Mouse (Mus musculus) CH12.LX (cell line): ENCODE data around the gene Ttll4. TPM values are rescaled to one million over a fixed set of nuclear protein-coding genes. Genes with fewer than 3 reads are reported as not detected.
A peak's percentile ranks its signal among the peaks of the same experiment; 100 is the strongest.

Experiments
- DNase-seq: peaks from one replicate; pipeline ENCODE4 v3.0.0-alpha.2; 2013; ENCODE audit errors: extremely low read depth
- H3K27ac ChIP-seq: 2 replicates; pipeline ENCODE4 v1.5.1; 2012; ENCODE audit warnings: low read depth, mild to moderate bottlenecking, control low read depth, moderate library complexity; ENCODE audit not compliant: insufficient read depth
- H3K27me3 ChIP-seq: replicated peaks from 2 replicates; pipeline ENCODE3; 2012; ENCODE audit warnings: inconsistent platforms
- H3K36me3 ChIP-seq, 2 experiments: replicated peaks in 1 of 2; 2 replicates each; pipeline versions ENCODE3 to v1.6.1; 2012; ENCODE audit warnings: inconsistent platforms in 1 of 2, low read length in 1 of 2, mild to moderate bottlenecking in 1 of 2, mixed read lengths in 1 of 2, moderate library complexity in 1 of 2; ENCODE audit not compliant: control insufficient read depth in 1 of 2, insufficient read depth in 1 of 2
- H3K4me1 ChIP-seq, 2 experiments: 2 replicates each; pipeline ENCODE4 v1.6.1; 2012; ENCODE audit warnings: inconsistent platforms in 1 of 2, moderate library complexity in 1 of 2; ENCODE audit not compliant: insufficient read depth in 2 of 2, control insufficient read depth in 1 of 2
- H3K4me2 ChIP-seq: 2 replicates; pipeline ENCODE4 v1.6.1; 2012; ENCODE audit warnings: low read depth, mild to moderate bottlenecking, control low read depth; ENCODE audit not compliant: poor library complexity, insufficient read depth, severe bottlenecking
- H3K4me3 ChIP-seq, 3 experiments: fragments of 150-350 bp in 1 of 3; sonication (generic) in 1 of 3; replicated peaks in 1 of 3; 2 replicates each; pipeline versions ENCODE3 to v1.5.1; 2011 to 2012; ENCODE audit warnings: low read depth in 2 of 3, low read length in 2 of 3, mild to moderate bottlenecking in 2 of 3, moderate library complexity in 2 of 3, control low read depth in 1 of 3, improper control_type of control experiment in 1 of 3, inconsistent platforms in 1 of 3, mixed read lengths in 1 of 3; ENCODE audit not compliant: poor library complexity in 1 of 3
- H3K79me2 ChIP-seq: replicated peaks from 2 replicates; pipeline ENCODE4 v1.6.1; 2012; ENCODE audit warnings: mild to moderate bottlenecking, moderate library complexity; ENCODE audit not compliant: control insufficient read depth, poor library complexity, insufficient read depth, severe bottlenecking; ENCODE audit errors: extremely low read depth
- H3K9ac ChIP-seq: 2 replicates; pipeline ENCODE4 v1.6.1; 2012; ENCODE audit warnings: low read depth, mild to moderate bottlenecking, control low read depth, moderate library complexity; ENCODE audit not compliant: insufficient read depth
- H3K9me3 ChIP-seq: replicated peaks from 2 replicates; pipeline ENCODE3; 2012; ENCODE audit warnings: low read length, inconsistent platforms, mixed read lengths
- CHD1 ChIP-seq: IDR thresholded peaks from 2 replicates; pipeline ENCODE4 v1.6.1; 2012; ENCODE audit warnings: low read depth, low read length, improper control_type of control experiment, inconsistent platforms
- CHD2 ChIP-seq: IDR thresholded peaks from 2 replicates; pipeline ENCODE4 v1.6.1; 2011; ENCODE audit warnings: low read length, improper control_type of control experiment
- CTCF ChIP-seq, 2 experiments: IDR thresholded peaks in 1 of 2; conservative IDR thresholded peaks in 1 of 2; 2 replicates each; pipeline ENCODE4 v1.5.1; 2011 to 2012; ENCODE audit warnings: low read depth in 2 of 2, low read length in 2 of 2, improper control_type of control experiment in 1 of 2, inconsistent platforms in 1 of 2, mild to moderate bottlenecking in 1 of 2, moderate library complexity in 1 of 2
- ELF1 ChIP-seq: IDR thresholded peaks from 2 replicates; pipeline ENCODE4 v1.6.1; 2014; ENCODE audit warnings: low read depth, mild to moderate bottlenecking, inconsistent platforms, low read length, improper control_type of control experiment
- EP300 ChIP-seq: IDR thresholded peaks from 2 replicates; pipeline ENCODE4 v1.6.1; 2011; ENCODE audit warnings: low read length, improper control_type of control experiment
- ETS1 ChIP-seq: conservative IDR thresholded peaks from 2 replicates; pipeline ENCODE4 v1.6.1; 2012; ENCODE audit warnings: low read depth, mild to moderate bottlenecking, inconsistent platforms, low read length, improper control_type of control experiment, moderate library complexity
- HCFC1 ChIP-seq: IDR thresholded peaks from 2 replicates; pipeline ENCODE4 v1.6.1; 2012; ENCODE audit warnings: low read depth, mild to moderate bottlenecking, inconsistent platforms, low read length, improper control_type of control experiment
- IRF4 ChIP-seq: IDR thresholded peaks from 2 replicates; pipeline ENCODE4 v1.6.1; 2014; ENCODE audit warnings: low read depth, mild to moderate bottlenecking, inconsistent platforms, low read length, improper control_type of control experiment
- JUN ChIP-seq: IDR thresholded peaks from 2 replicates; pipeline ENCODE4 v1.6.1; 2011; ENCODE audit warnings: low read depth, mild to moderate bottlenecking, low read length, improper control_type of control experiment, moderate library complexity; ENCODE audit not compliant: insufficient read depth
- KAT2A ChIP-seq: IDR thresholded peaks from 2 replicates; pipeline ENCODE4 v1.6.1; 2012; ENCODE audit warnings: low read length, improper control_type of control experiment, inconsistent platforms; ENCODE audit not compliant: insufficient replicate concordance
- MAFK ChIP-seq: IDR thresholded peaks from 2 replicates; pipeline ENCODE4 v1.6.1; 2011; ENCODE audit warnings: low read length, improper control_type of control experiment; ENCODE audit not compliant: insufficient replicate concordance
- MEF2A ChIP-seq: IDR thresholded peaks from 2 replicates; pipeline ENCODE4 v1.6.1; 2014; ENCODE audit warnings: low read depth, mild to moderate bottlenecking, inconsistent platforms, low read length, improper control_type of control experiment, borderline replicate concordance
- NELFE ChIP-seq: IDR thresholded peaks from 2 replicates; pipeline ENCODE4 v1.6.1; 2011; ENCODE audit warnings: low read depth, low read length, improper control_type of control experiment
- POLR2AphosphoS2 ChIP-seq: IDR thresholded peaks from 2 replicates; pipeline ENCODE4 v1.6.1; 2011; ENCODE audit warnings: low read depth, low read length, improper control_type of control experiment
- RAD21 ChIP-seq: IDR thresholded peaks from 2 replicates; pipeline ENCODE4 v1.6.1; 2011; ENCODE audit warnings: low read depth, mild to moderate bottlenecking, low read length, improper control_type of control experiment, moderate library complexity
- RCOR1 ChIP-seq: conservative IDR thresholded peaks from 2 replicates; pipeline ENCODE4 v1.6.1; 2012; ENCODE audit warnings: low read depth, mild to moderate bottlenecking, inconsistent platforms, low read length, improper control_type of control experiment
- SIN3A ChIP-seq: IDR thresholded peaks from 2 replicates; pipeline ENCODE4 v1.6.1; 2012; ENCODE audit warnings: low read length, improper control_type of control experiment, inconsistent platforms
- SMC3 ChIP-seq: IDR thresholded peaks from 2 replicates; pipeline ENCODE4 v1.6.1; 2011; ENCODE audit warnings: low read depth, low read length, improper control_type of control experiment
- USF1 ChIP-seq: IDR thresholded peaks from 2 replicates; pipeline ENCODE4 v1.6.1; 2014; ENCODE audit warnings: low read depth, mild to moderate bottlenecking, inconsistent platforms, low read length, improper control_type of control experiment
- ZNF384 ChIP-seq: IDR thresholded peaks from 2 replicates; pipeline ENCODE4 v1.6.1; 2012; ENCODE audit warnings: low read depth, low read length, improper control_type of control experiment, inconsistent platforms
- dilution Hi-C: fragments of 300-500 bp; cut with MboI; formaldehyde crosslinking; loops from 2 replicates; pipeline ENCODE4 v1.14.3; 2020; ENCODE audit warnings: low sequenced_read_pairs; ENCODE audit not compliant: extremely low pct_unique_long_range_greater_than_20kb, extremely low pct_ligation_motif_present
- in situ Hi-C: fragments of 300-500 bp; cut with MboI; formaldehyde crosslinking; loops from 3 replicates; pipeline ENCODE4 v1.14.3; 2019; ENCODE audit warnings: low sequenced_read_pairs, low pct_ligation_motif_present, low pct_unique_long_range_greater_than_20kb, mixed read lengths
- polyA plus RNA-seq: library from polyadenylated mRNA; unstranded; fragments of >175 nt; gene quantifications from 2 replicates; pipeline ENCODE4 v1.2.1, GENCODE M21; 2012; ENCODE audit warnings: low read depth; ENCODE audit not compliant: insufficient read length
- total RNA-seq, 2 experiments: library from RNA; depleted of rRNA; stranded (reverse); fragments of 300-350 nt in 1 of 2; fragments of >200 nt in 1 of 2; gene quantifications; 2 replicates each; pipeline ENCODE4 v1.2.3; 2012 to 2014

Ttll4 gene
- total and polyA plus RNA-seq, 3 experiments: 21.8 to 85.8 (median 23.6) TPM

- no peak overlapping the region for H3K9ac ChIP-seq
- H3K27me3 ChIP-seq: peaks cover 2% of the 10 kb centered on the region
- H3K27ac ChIP-seq: no peak overlapping the region
- no peaks in the 10 kb centered on the region for H3K36me3 ChIP-seq
- H3K4me1 ChIP-seq: no peaks in the 10 kb centered on the region
- TF ChIP-seq IRF4 (no peak), MEF2A (no peak), CHD1 (no peak), CTCF (conservative IDR thresholded peaks at IDR 0.05 in 1 of 2, IDR thresholded peaks at IDR 0.05 in 1 of 2; ENCODE audit: low read depth in 2 of 2, low read length in 2 of 2) (no peak), CHD2 (no peak), RCOR1 (no peak)
- no peak for DNase-seq
- no peak overlapping the region for H3K4me2 ChIP-seq
- in situ Hi-C loops: loop anchor here (10.0 kb wide), 1 partner anchor 111 kb away; no protein-coding TSS in a partner anchor
- no peaks in the 10 kb centered on the region for H3K9me3 ChIP-seq
- dilution Hi-C loops: no loop called here
- no peaks in the 10 kb centered on the region for H3K79me2 ChIP-seq
- H3K4me3 ChIP-seq: no peak overlapping the region
Measured at GRCm38 (mm10) chr1:74643524-74643923, 18.0 kb upstream of the Ttll4 start.

- no peak overlapping the region for H3K27ac ChIP-seq
- no peaks in the 10 kb centered on the region for H3K79me2 ChIP-seq
- in situ Hi-C loops: loop anchor here (10.0 kb wide), 1 partner anchor 111 kb away; no protein-coding TSS in a partner anchor
- no peaks in the 10 kb centered on the region for H3K9me3 ChIP-seq
- peak; percentile 21 for DNase-seq
- dilution Hi-C loops: no loop called here
- H3K4me1 ChIP-seq: no peaks in the 10 kb centered on the region
- no peak overlapping the region for H3K4me2 ChIP-seq
- H3K36me3 ChIP-seq: no peaks in the 10 kb centered on the region
- H3K27me3 ChIP-seq: peaks cover 2% of the 10 kb centered on the region
- TF ChIP-seq HCFC1: no peak
- TF ChIP-seq CTCF (conservative IDR thresholded peaks at IDR 0.05 in 1 of 2, IDR thresholded peaks at IDR 0.05 in 1 of 2; ENCODE audit: low read depth in 2 of 2, low read length in 2 of 2): peak in 1 of 2 experiments; percentile 73; a peak in 2 of 4 replicates
- TF ChIP-seq ELF1: no peak
- TF ChIP-seq RAD21: peak; percentile 71
- TF ChIP-seq ZNF384: no peak
- TF ChIP-seq POLR2AphosphoS2: no peak
- TF ChIP-seq KAT2A: no peak
- no peak for TF ChIP-seq IRF4
- TF ChIP-seq SMC3: peak; percentile 60
- TF ChIP-seq, all 38 proteins: peak for 3
- H3K4me3 ChIP-seq: no peak overlapping the region
- no peak overlapping the region for H3K9ac ChIP-seq
Measured at GRCm38 (mm10) chr1:74643926-74644325, 17.6 kb upstream of the Ttll4 start.

- Histone ChIP-seq H3K79me2 (peaks cover 23% of the 10 kb centered on the region), H3K27me3 (no peaks in the 10 kb centered on the region), H3K4me3 (peak overlapping the region; percentile 67 to 86 (median 82)), H3K27ac (no peak overlapping the region), H3K36me3 (peaks cover 0 to 24% of the 10 kb centered on the region in 2 experiments), H3K9me3 (no peaks in the 10 kb centered on the region), H3K4me2 (peak overlapping the region; percentile 95), H3K9ac (peak overlapping the region; percentile 96), H3K4me1 (peaks cover 4 to 37% of the 10 kb centered on the region in 2 experiments; a peak in 3 of 4 replicates)
- in situ Hi-C loops: no loop called here
- dilution Hi-C loops: no loop called here
- peak; percentile 39 for DNase-seq
- TF ChIP-seq NELFE (0 out of 2 replicates have a peak, but pooled peaks have one; percentile 28), EP300 (0 out of 2 replicates have a peak, but pooled peaks have one; percentile 5), CHD1 (peak; percentile 90; the same call in 1 of the 2 replicates), USF1 (no peak), KAT2A (no peak), ETS1 (no peak), MAFK (peak; percentile 27; the same call in 1 of the 2 replicates), ELF1 (no peak), JUN (no peak), SIN3A (peak; percentile 46; the same call in 1 of the 2 replicates)
Measured at GRCm38 (mm10) chr1:74662253-74662865, 814 bp downstream of the Ttll4 start.
